ENCODE assay signal across 8 mouse cellular contexts in genomic region chr11:98954373-98954772, GRCm38 (mm10). TPM values are rescaled to one million over a fixed set of nuclear protein-coding genes. Genes with fewer than 3 reads are reported as not detected.
DNase-seq lines count a peak whose midpoint lies in the region; ATAC-seq and TF ChIP-seq lines count a peak whose summit lies in the region.
"Had no signal": no experiment of that assay in that cellular context is flagged by ENCODE, and none has a peak within 500 bp of the region (broad histone marks: within the 10 kb centered on the region; RNA-seq: fewer than 3 reads in every experiment).

No protein-coding gene starts in this region.

- peaks cover 97% of the 10 kb centered on the region for H3K4me1 ChIP-seq in G1E (ENCODE audit: insufficient read depth, low read depth, low read length)
- peaks cover 18% of the 10 kb centered on the region for H3K4me1 ChIP-seq in embryonic facial prominence, embryonic 11.5 days (ENCODE audit: control insufficient read depth, insufficient read depth, low read length)
- H3K4me1 ChIP-seq in limb, embryonic 10.5 days, result peaks cover 71% of the 10 kb centered on the region
- peaks cover 29% of the 10 kb centered on the region for H3K4me1 ChIP-seq in small intestine, adult 2 months (ENCODE audit: control insufficient read depth, insufficient read depth, insufficient read length, low read length)

- DNase-seq in G1E (ENCODE audit: low spot score), result peak; percentile 45
- peak; percentile 82 for DNase-seq in embryonic facial prominence, embryonic 11.5 days (ENCODE audit: low spot score)
- peak; percentile 87 to 89 for DNase-seq in heart, postnatal 14 days
- DNase-seq in limb, embryonic 10.5 days (ENCODE audit: low spot score), result peak; percentile 88
- DNase-seq in mesoderm, embryonic 11.5 days (ENCODE audit: low read depth, low spot score), result peak; percentile 85

- H3K79me2 ChIP-seq in C2C12 (ENCODE audit: control insufficient read depth, insufficient read depth), result peaks cover 99% of the 10 kb centered on the region

- 0 out of 2 replicates have a peak, but pooled peaks have one; percentile 11 for ATAC-seq in G1E (ENCODE audit: extremely low read depth, insufficient number of reproducible peaks, low FRiP score, poor library complexity, severe bottlenecking)
- peak; percentile 46 for ATAC-seq in embryonic facial prominence, embryonic 11.5 days (replicated peaks; ENCODE audit: insufficient number of reproducible peaks, low FRiP score, low TSS enrichment, low read depth)

- H3K79me3 ChIP-seq in C2C12 (ENCODE audit: low read depth), result peaks cover 49% of the 10 kb centered on the region

- H3K36me3 ChIP-seq in C2C12 (ENCODE audit: control insufficient read depth, insufficient read depth), result peaks cover 43% of the 10 kb centered on the region
- H3K36me3 ChIP-seq in G1E (replicated peaks), result peaks cover 70% of the 10 kb centered on the region
- H3K36me3 ChIP-seq in embryonic facial prominence, embryonic 11.5 days (replicated peaks; ENCODE audit: control insufficient read depth, insufficient read depth, low read depth, low read length), result peaks cover 2% of the 10 kb centered on the region
- H3K36me3 ChIP-seq in limb, embryonic 10.5 days, result peaks cover 68% of the 10 kb centered on the region
- H3K36me3 ChIP-seq in small intestine, adult 2 months (ENCODE audit: control insufficient read depth, insufficient read depth, low read length), result peaks cover 8% of the 10 kb centered on the region

- peak overlapping the region; percentile 29 for H3K4me2 ChIP-seq in embryonic facial prominence, embryonic 11.5 days (ENCODE audit: low read depth, low read length)

- TF ChIP-seq POLR2A in small intestine, adult 2 months (IDR thresholded peaks at IDR 0.05; ENCODE audit: low read depth, low read length), result no peak

- WGBS in embryonic facial prominence, embryonic 11.5 days, result 5% methylated on average over 10 of the region's 10 CpGs
- 7% methylated on average over 10 of the region's 10 CpGs for WGBS in limb, embryonic 10.5 days
- WGBS in small intestine, adult 2 months, result 21% methylated on average over 10 of the region's 10 CpGs

- intact Hi-C loops in heart, postnatal 14 days (cut with DNase I), result no loop called here

- H3K27me3 ChIP-seq in C2C12 (ENCODE audit: control insufficient read depth, insufficient read depth, insufficient read length) (no peaks in the 10 kb centered on the region), G1E (ENCODE audit: insufficient read depth, low read length) (no peaks in the 10 kb centered on the region)
- H3K27me3 ChIP-seq in embryonic facial prominence, embryonic 11.5 days (ENCODE audit: control insufficient read depth, insufficient read depth, low read length), result no peaks in the 10 kb centered on the region
- H3K27me3 ChIP-seq in limb, embryonic 10.5 days (ENCODE audit: low read depth, poor library complexity, severe bottlenecking), result no peaks in the 10 kb centered on the region
- H3K27me3 ChIP-seq in small intestine, adult 2 months (ENCODE audit: control insufficient read depth, insufficient read depth, low read length), result no peaks in the 10 kb centered on the region

- no peak overlapping the region for H3ac ChIP-seq in C2C12 (ENCODE audit: control insufficient read depth, insufficient read length, low read depth)

- no peaks in the 10 kb centered on the region for H3K9me3 ChIP-seq in G1E (replicated peaks)
- H3K9me3 ChIP-seq in embryonic facial prominence, embryonic 11.5 days (replicated peaks; ENCODE audit: control insufficient read depth, low read length), result no peaks in the 10 kb centered on the region
- H3K9me3 ChIP-seq in limb, embryonic 10.5 days (replicated peaks), result no peaks in the 10 kb centered on the region

- H3K27ac ChIP-seq in embryonic facial prominence, embryonic 11.5 days (replicated peaks; ENCODE audit: low read depth, low read length), result peak overlapping the region; percentile 75
- peak overlapping the region; percentile 78 for H3K27ac ChIP-seq in limb, embryonic 10.5 days
- no peak overlapping the region for H3K27ac ChIP-seq in small intestine, adult 2 months (ENCODE audit: insufficient read depth, low read depth, low read length)

- TF ChIP-seq CTCF in C2C12 (IDR thresholded peaks at IDR 0.05; ENCODE audit: control insufficient read depth, insufficient read depth, insufficient read length), result peak; percentile 42
- no peak for TF ChIP-seq CTCF in G1E (IDR thresholded peaks at IDR 0.05; ENCODE audit: low read depth, low read length)
- peak; percentile 79 for TF ChIP-seq CTCF in small intestine, adult 2 months (IDR thresholded peaks at IDR 0.05; ENCODE audit: extremely low read depth, insufficient read length, insufficient replicate concordance, low read depth, low read length)

- peak overlapping the region; percentile 9; the same call in 1 of the 2 replicates for H3K9ac ChIP-seq in embryonic facial prominence, embryonic 11.5 days (replicated peaks; ENCODE audit: low read length)

- no peak overlapping the region for H3K4me3 ChIP-seq in C2C12 (ENCODE audit: insufficient read depth, poor library complexity, severe bottlenecking)
- peak overlapping the region; percentile 59; the same call in 1 of the 2 replicates for H3K4me3 ChIP-seq in G1E (ENCODE audit: low read depth, low read length)
- no peak overlapping the region for H3K4me3 ChIP-seq in embryonic facial prominence, embryonic 11.5 days (ENCODE audit: low read depth, low read length)
- H3K4me3 ChIP-seq in limb, embryonic 10.5 days, result peak overlapping the region; percentile 28
- H3K4me3 ChIP-seq in small intestine, adult 2 months (ENCODE audit: low read depth, low read length), result no peak overlapping the region

TF ChIP-seq in C2C12, 6 proteins besides CTCF, POLR2A, EP300 and RAD21:
- no peak for TF ChIP-seq MYOD1 (IDR thresholded peaks at IDR 0.05; ENCODE audit: control insufficient read depth, insufficient read length, low read depth)
- no peak for TF ChIP-seq FOSL1 (IDR thresholded peaks at IDR 0.05; ENCODE audit: insufficient read depth, low read length, poor library complexity, severe bottlenecking)
- TF ChIP-seq MYOG (IDR thresholded peaks at IDR 0.05; ENCODE audit: control insufficient read depth, extremely low read depth, insufficient read length), result no peak
- no peak for TF ChIP-seq CEBPB (IDR thresholded peaks at IDR 0.05; ENCODE audit: low read depth)
- TF ChIP-seq MAX (IDR thresholded peaks at IDR 0.05), result no peak
- no peak for TF ChIP-seq USF1 (IDR thresholded peaks at IDR 0.05; ENCODE audit: low read depth)

RNA-seq across cellular contexts. Expression of gene Rara, which starts 26.8 kb away (rescaled TPM):
- polyA plus RNA-seq in C2C12 (2012; fragmentation: generic; extraction: Trizol) (31.9 TPM), G1E (2012) (84.4 and 103 TPM in 2 replicates)
- total RNA-seq in G1E (2014; fragmentation: Nextera tagmentation) (109 and 110 TPM in 2 replicates), G1E (2017) (16.9 and 17.1 TPM in 2 replicates)
- polyA plus RNA-seq in embryonic facial prominence, embryonic 11.5 days (2014; fragmentation: Nextera tagmentation; extraction: Ambion mirVana), result 32.7 and 40.2 TPM in 2 replicates
- 10 to 100 TPM; 17.9 to 21.6 TPM for total RNA-seq in heart, postnatal 14 days (2021)
- 38.4 and 43.7 TPM in 2 replicates for polyA plus RNA-seq in limb, embryonic 10.5 days (2016; fragmentation: Nextera tagmentation; extraction: Ambion mirVana)
- 25.3 and 56.3 TPM in 2 replicates for polyA plus RNA-seq in small intestine, adult 2 months (2012; rRNA removed)

RNA-seq across cellular contexts. Expression of gene Gjd3, which starts 28.4 kb away (rescaled TPM):
- not detected for polyA plus RNA-seq in C2C12 (2012; fragmentation: generic; extraction: Trizol)
- not detected in 2 replicates for total RNA-seq in G1E (2014; fragmentation: Nextera tagmentation)
- not detected in 2 replicates for total RNA-seq in G1E (2017)
- not detected in 2 replicates for polyA plus RNA-seq in G1E (2012)
- polyA plus RNA-seq in embryonic facial prominence, embryonic 11.5 days (2014; fragmentation: Nextera tagmentation; extraction: Ambion mirVana), result 0.25 and 0.43 TPM in 2 replicates
- 1 to 10 TPM; 1.5 to 2.0 TPM for total RNA-seq in heart, postnatal 14 days (2021)
- 0.24 and 0.29 TPM in 2 replicates for polyA plus RNA-seq in limb, embryonic 10.5 days (2016; fragmentation: Nextera tagmentation; extraction: Ambion mirVana)
- polyA plus RNA-seq in small intestine, adult 2 months (2012; rRNA removed), result 3.6 and 5.8 TPM in 2 replicates
- total RNA-seq: hematopoietic stem cell, adult 5-6 weeks had no signal

RNA-seq across cellular contexts. Expression of gene Cdc6, which starts 46.8 kb away (rescaled TPM):
- 24.1 TPM for polyA plus RNA-seq in C2C12 (2012; fragmentation: generic; extraction: Trizol)
- 60.7 and 84.9 TPM in 2 replicates for total RNA-seq in G1E (2014; fragmentation: Nextera tagmentation)
- 52.7 and 63.4 TPM in 2 replicates for total RNA-seq in G1E (2017)
- 3.4 and 4.1 TPM in 2 replicates for polyA plus RNA-seq in G1E (2012)
- 55.4 and 57.1 TPM in 2 replicates for polyA plus RNA-seq in embryonic facial prominence, embryonic 11.5 days (2014; fragmentation: Nextera tagmentation; extraction: Ambion mirVana)
- 1 to 10 TPM in 1 of 2 experiments, under 1 TPM in 1; 0.72 to 2.2 TPM for total RNA-seq in heart, postnatal 14 days (2021)
- polyA plus RNA-seq in limb, embryonic 10.5 days (2016; fragmentation: Nextera tagmentation; extraction: Ambion mirVana), result 69.9 and 79.5 TPM in 2 replicates
- polyA plus RNA-seq in small intestine, adult 2 months (2012; rRNA removed), result 0.37 and 0.65 TPM in 2 replicates

Comparison
In these comparisons a context has a peak if more than half of its experiments do, and no peak if none do; other contexts are left out.
1. H3K4me3 ChIP-seq: peak in G1E (single experiment) and limb, embryonic 10.5 days (single experiment); none in C2C12 (single experiment), embryonic facial prominence, embryonic 11.5 days (single experiment) and small intestine, adult 2 months (single experiment).
2. Peak in every context shown above with its lines, with median percentiles within 50 percentile points of each other: DNase-seq.